Mouse (Mus musculus) natural killer cell, adult 2 months (primary cell): ENCODE measurements around the gene Cdh11.
"Not testable (repeated sequence)": the region's sequence is repeated elsewhere in the genome, so short reads cannot be mapped to it uniquely, and the experiment has no call there.

ENCODE experiments used
- DNase-seq, 2 experiments: peaks; one replicate each; pipeline ENCODE4 v3.0.0; 2022; ENCODE audit warnings: low spot score in 2 of 2

Cdh11 gene

DNA sequence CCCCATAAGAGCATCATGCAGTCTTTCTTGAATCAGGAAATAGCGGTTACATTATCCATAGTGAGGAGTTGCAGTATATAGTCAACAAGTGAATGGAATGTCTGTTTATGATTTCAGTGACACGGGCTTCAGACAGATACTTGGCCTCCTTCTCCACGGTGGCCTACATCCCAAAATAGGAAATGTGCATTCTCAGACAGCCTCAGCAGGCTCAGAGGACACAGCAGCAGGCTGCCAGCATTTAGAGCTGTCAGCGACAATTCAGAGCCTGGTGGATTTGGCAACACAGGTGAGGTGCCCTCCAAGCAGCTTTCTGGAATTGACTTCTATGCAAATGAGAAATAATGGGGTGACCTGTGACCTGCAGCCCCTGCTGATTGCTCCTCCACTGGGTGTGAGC lies 69.5 kb downstream of the Cdh11 start:
- DNase-seq, result no peak

DNA sequence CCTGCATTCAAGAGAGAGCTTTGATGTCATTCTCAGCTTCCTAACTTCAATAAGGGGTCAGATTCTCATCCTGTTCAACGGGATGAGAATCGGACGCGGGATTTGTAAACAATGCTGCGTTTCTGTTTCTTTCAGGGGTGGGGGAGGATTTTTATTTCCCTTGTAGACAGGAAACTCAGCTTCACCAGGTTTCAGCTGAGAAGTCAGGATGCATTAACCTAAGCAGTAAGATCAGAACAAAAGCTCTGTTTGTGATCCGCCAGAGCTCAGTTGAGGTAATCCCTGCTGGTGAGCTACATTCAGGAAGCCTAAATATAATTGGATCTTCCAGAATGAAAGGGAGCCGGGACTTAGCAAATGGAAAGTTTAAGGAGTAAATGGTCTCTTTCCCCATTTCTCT lies 78.1 kb downstream of the Cdh11 start:
- DNase-seq, result no peak

DNA sequence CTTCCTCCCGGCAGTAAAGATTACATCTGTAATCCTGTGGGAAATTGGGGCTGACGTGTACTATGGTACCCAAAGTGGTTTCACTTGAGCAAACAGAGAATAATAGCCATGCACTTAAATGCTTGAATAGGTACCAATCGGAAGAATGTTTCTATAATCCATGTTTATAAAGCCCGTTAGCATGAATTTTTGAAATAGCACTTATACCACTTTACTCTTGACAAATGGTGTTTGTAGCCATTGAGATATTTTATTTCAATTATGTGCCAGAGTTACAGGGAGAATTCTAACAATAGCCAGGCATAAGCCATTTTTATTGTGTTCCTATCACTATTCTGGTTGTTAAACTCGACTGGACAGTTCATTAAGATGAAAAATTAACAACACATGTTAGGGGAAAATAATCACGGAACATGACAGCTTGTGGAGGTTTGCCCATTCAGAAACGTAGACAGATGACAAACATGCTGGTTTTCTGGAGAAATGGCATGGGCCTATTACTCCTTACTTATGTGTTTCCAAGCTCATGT lies 80.0 kb downstream of the Cdh11 start:
- DNase-seq, result no peak

GRCm38 (mm10) chr8:102700245-102700644 lies 85.2 kb downstream of the Cdh11 start:
- DNase-seq, result no peak

DNA sequence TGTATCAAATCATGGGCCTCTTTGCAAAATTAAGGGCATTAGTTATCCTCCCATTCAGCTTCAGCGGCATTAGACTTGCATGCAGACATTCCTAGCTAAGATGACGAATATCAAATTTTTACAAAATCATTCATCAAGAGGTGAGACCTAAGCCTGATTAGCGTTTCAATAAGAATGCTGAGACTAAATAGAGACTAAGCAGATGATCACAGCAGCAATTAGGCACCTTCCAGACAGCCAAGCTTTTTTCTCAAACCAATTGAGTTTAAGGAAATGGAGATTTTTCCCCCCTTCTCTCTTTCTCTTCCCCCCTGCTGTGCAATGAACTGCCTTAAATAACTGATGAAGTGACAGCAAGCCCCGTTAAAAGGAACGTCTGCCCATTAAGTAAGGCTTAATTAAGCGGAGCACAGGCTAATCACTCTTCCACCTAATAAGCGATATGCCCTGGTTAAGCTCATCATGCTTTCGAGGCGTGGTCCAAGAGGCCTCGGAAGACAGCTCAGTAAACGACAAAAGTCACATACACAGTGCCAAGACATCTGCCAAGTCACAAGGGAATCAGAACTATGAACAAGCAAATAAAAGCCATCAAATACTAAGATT lies 87.1 kb downstream of the Cdh11 start:
- DNase-seq, result no peak

- DNase-seq, result no peak
Measured at GRCm38 (mm10) chr8:102693465-102693864, 92.0 kb downstream of the Cdh11 start.

DNA sequence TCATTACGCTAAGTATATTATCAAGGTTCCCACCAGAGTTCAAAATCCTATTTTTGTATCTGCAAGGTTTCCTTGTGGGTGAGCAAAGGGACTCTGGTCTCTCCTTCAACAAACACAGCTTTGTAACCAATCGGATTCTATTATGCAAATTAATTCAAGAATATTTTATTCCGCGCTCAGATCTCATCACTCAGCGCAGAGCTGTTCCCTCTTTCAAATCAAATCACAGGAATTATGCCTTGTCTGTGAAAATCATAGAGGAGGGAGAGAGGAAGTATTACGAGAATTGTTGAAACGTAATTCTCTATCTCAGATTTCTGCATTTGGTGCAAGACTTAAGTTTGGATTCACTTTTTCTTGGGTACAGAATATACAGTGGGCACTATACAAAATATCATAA lies 100.0 kb downstream of the Cdh11 start:
- not testable (repeated sequence) for DNase-seq

DNA sequence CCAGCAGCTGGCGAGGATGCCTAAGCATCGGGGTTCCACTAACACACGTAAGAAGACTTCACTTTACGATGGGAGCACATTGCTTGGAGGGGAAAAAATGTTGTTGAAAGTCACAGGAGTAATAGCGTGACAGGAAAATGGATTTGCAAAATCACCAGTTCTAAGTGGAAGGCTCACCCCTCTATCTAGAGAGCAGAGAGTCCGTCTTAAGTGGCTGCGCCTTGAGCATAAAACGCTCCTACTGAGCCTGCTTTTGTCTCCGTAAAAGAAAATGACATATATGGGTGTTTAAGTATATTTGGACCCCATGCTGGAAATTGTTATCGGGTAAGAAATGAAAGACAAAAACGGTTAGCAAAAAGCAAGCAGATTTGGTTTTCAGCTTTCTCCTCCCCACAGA lies 100.4 kb downstream of the Cdh11 start:
- DNase-seq, result no peak

- no peak for DNase-seq
Measured at GRCm38 (mm10) chr8:102677148-102677547, 108.3 kb downstream of the Cdh11 start.

GRCm38 (mm10) chr8:102664561-102664960 lies 120.9 kb downstream of the Cdh11 start:
- DNase-seq, result not testable (repeated sequence)

GRCm38 (mm10) chr8:102656529-102656928 lies 128.9 kb downstream of the Cdh11 start:
- no peak for DNase-seq

DNA sequence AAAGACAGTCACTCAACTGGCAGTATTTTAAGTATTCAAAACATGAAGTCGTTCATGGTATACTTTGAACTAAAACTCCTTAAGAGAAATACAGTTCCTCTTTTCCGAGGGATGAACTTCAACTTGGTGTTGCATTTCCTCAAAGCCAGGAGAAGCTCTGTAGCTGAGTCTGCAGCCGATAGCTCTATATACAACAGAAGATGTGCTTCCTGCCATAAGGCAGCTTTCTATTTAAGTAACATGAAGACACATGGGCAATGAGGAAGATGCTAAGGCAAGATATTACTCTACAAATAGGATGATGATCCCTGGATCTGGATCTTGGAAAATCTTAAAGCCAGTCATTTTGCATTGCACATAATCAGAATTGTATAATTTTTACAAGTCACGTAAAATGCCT lies 133.5 kb downstream of the Cdh11 start:
- DNase-seq, result no peak

DNA sequence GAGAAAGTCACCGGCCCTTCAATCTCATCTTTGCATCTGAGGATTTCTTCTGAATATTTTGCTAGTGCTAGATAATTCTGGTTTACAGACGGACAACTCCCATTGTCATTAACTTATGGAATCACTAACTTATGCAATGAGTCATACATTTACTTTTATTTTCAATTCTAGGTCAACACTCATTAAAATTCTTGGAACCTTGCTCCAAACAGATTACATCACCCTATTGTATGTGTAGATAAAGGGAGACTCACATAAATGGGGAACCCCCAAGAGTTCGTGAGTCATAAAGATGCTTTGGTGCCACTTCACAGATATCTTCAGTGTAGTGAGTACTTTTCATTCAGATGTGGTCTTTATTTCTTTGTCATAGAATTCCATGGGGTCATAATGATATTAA lies 158.3 kb downstream of the Cdh11 start:
- DNase-seq, result no peak

DNA sequence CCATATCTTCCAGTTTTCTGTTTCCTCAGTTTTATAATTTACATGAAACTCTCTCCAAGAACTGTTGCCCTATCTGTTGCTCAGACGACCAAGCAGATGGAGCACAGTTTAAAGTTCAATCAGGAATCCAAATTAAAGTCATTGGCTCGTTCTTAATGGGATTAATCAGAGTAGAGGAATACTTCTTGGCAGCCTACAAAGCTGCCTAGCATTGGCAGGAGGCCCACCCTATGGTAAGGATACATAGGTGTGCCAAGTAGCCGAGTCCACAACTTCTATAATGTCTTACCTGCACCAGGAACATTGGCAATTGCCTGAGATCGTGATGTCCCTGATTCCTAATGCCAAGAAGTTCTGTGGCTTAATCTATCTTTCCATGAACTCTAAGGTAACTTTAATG lies 173.3 kb downstream of the Cdh11 start:
- no peak for DNase-seq

DNA sequence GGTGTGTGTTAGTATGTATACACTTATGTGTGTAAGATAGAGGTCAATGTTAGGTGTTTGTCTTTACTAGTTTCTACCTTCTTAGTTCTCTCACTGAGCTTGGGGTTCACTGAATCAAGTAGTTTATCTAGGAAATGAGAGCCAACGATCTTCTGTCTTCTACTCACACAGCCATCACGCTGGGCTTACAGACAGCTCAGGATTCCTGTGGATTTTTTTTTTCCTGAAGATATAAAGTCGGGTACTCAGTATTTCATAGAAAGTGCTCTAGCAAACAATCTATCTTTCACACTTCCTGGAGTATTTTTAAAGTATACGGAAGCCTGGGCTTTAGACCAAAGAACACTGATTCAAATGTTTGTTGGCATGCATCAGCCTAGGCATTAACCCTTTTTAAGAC lies 184.1 kb downstream of the Cdh11 start:
- no peak for DNase-seq

DNA sequence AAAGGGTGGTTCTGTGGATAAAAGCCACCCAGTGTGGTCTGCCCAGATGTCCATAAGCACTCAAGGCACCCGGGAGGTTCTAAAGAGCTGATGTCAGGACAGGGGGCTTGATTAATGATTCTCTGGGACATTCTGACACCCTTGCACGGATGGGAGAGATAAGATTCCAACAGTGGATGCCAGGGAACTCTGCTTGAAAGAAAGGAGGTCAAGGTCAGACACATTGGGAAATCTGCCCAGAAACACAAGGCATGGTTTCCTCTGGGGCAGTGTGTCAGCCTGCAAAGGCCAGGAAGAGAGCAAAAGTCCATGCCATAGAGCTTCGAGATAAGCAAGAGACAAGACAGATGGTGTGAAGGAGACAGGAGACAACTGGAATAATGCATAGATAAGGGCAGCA lies 188.9 kb downstream of the Cdh11 start:
- DNase-seq, result no peak

- DNase-seq, result no peak
Measured at GRCm38 (mm10) chr8:102593899-102594298, 191.5 kb downstream of the Cdh11 start.
